Mouse (Mus musculus) thymus, adult 2 months (tissue): ENCODE results near the gene Akt3. TPM values are rescaled to one million over a fixed set of nuclear protein-coding genes. Genes with fewer than 3 reads are reported as not detected.
A peak's percentile ranks its signal among the peaks of the same experiment; 100 is the strongest.

Experiments used
- DNase-seq: peaks from one replicate; pipeline ENCODE4 v3.0.0; 2021
- H3K27ac ChIP-seq: fragments of 200-500 bp; 2 replicates; pipeline ENCODE4 v1.5.1; 2012; ENCODE audit warnings: low read length, control low read depth; ENCODE audit not compliant: control insufficient read depth, insufficient read depth
- H3K27me3 ChIP-seq: fragments of 200-500 bp; 2 replicates; pipeline ENCODE4 v1.6.1; 2012; ENCODE audit warnings: mild to moderate bottlenecking, low read length, moderate library complexity, mixed read lengths; ENCODE audit not compliant: control insufficient read depth, insufficient read depth
- H3K36me3 ChIP-seq: fragments of 200-500 bp; 2 replicates; pipeline ENCODE4 v1.6.1; 2012; ENCODE audit warnings: mild to moderate bottlenecking, low read length, moderate library complexity; ENCODE audit not compliant: control insufficient read depth, insufficient read depth
- H3K4me1 ChIP-seq: fragments of 200-500 bp; replicated peaks from 2 replicates; pipeline ENCODE4 v1.6.1; 2012; ENCODE audit warnings: low read length; ENCODE audit not compliant: control insufficient read depth, insufficient read depth
- H3K4me3 ChIP-seq: fragments of 200-500 bp; 2 replicates; pipeline ENCODE4 v1.5.1; 2012; ENCODE audit warnings: mild to moderate bottlenecking, low read length, control low read depth, moderate library complexity; ENCODE audit not compliant: control insufficient read depth, insufficient read depth
- CTCF ChIP-seq: fragments of 200-500 bp; IDR thresholded peaks from 2 replicates; pipeline ENCODE4 v1.5.1; 2012; ENCODE audit warnings: mild to moderate bottlenecking, control low read depth, low read length, moderate library complexity, borderline replicate concordance; ENCODE audit not compliant: control insufficient read depth, poor library complexity, insufficient read depth; ENCODE audit errors: extremely low read depth
- POLR2A ChIP-seq: fragments of 200-500 bp; IDR thresholded peaks from 2 replicates; pipeline ENCODE4 v1.6.1; 2012; ENCODE audit warnings: mild to moderate bottlenecking, low read length, control low read depth, moderate library complexity; ENCODE audit not compliant: control insufficient read depth, poor library complexity, insufficient read depth; ENCODE audit errors: extremely low read depth
- WGBS: fragments of 180-500 bp; shearing (Covaris S2); methylation state at CpG from one replicate; pipeline ENCODE4 v1.1.7; 2018; 5-methylcytosine and 5-hydroxymethylcytosine counted together
- polyA plus RNA-seq: library from polyadenylated mRNA; depleted of rRNA; stranded (reverse); fragments of >200 nt; gene quantifications from 2 replicates; pipeline ENCODE4 v1.2.3, GENCODE M21; 2012

Gene Akt3
- polyA plus RNA-seq, 1 experiment: 6.6 TPM

GRCm38 (mm10) chr1:176995419-176995775 lies 262.6 kb downstream of the Akt3 start:
- Histone ChIP-seq H3K27ac (no peak overlapping the region), H3K4me3 (no peak overlapping the region), H3K27me3 (no peaks in the 10 kb centered on the region), H3K36me3 (no peaks in the 10 kb centered on the region), H3K4me1 (peaks cover 42% of the 10 kb centered on the region)
- no peak for TF ChIP-seq CTCF
- TF ChIP-seq POLR2A: no peak
- DNase-seq: no peak
- WGBS: 95% methylated on average over 4 of the region's 4 CpGs

- WGBS: 92% methylated on average over 11 of the region's 11 CpGs
- no peaks in the 10 kb centered on the region for H3K36me3 ChIP-seq
- H3K27ac ChIP-seq: no peak overlapping the region
- H3K4me3 ChIP-seq: no peak overlapping the region
- no peak for TF ChIP-seq POLR2A
- TF ChIP-seq CTCF: no peak
- no peaks in the 10 kb centered on the region for H3K27me3 ChIP-seq
- H3K4me1 ChIP-seq: peaks cover 42% of the 10 kb centered on the region
- DNase-seq: no peak
These were observed 263.1 kb downstream of the Akt3 start for GRCm38 (mm10) chr1:176994707-176995418.

GRCm38 (mm10) chr1:176994087-176994486 lies 263.9 kb downstream of the Akt3 start:
- Histone ChIP-seq H3K4me1 (peaks cover 38% of the 10 kb centered on the region), H3K4me3 (no peak overlapping the region), H3K36me3 (no peaks in the 10 kb centered on the region), H3K27me3 (no peaks in the 10 kb centered on the region), H3K27ac (peak overlapping the region; percentile 43)
- no peak for DNase-seq
- no peak for TF ChIP-seq CTCF
- no peak for TF ChIP-seq POLR2A
- WGBS: 22% methylated on average over 7 of the region's 7 CpGs

- Histone ChIP-seq H3K27me3 (no peaks in the 10 kb centered on the region), H3K36me3 (no peaks in the 10 kb centered on the region), H3K4me1 (peaks cover 38% of the 10 kb centered on the region), H3K27ac (peak overlapping the region; percentile 43), H3K4me3 (no peak overlapping the region)
- WGBS: 3% methylated on average over 18 of the region's 18 CpGs
- TF ChIP-seq POLR2A: no peak
- TF ChIP-seq CTCF: no peak
- DNase-seq: peak; percentile 51
These were observed 264.6 kb downstream of the Akt3 start for GRCm38 (mm10) chr1:176993141-176994010.

- Histone ChIP-seq H3K27me3 (no peaks in the 10 kb centered on the region), H3K36me3 (no peaks in the 10 kb centered on the region), H3K27ac (no peak overlapping the region), H3K4me1 (peaks cover 35% of the 10 kb centered on the region), H3K4me3 (no peak overlapping the region)
- TF ChIP-seq POLR2A (no peak), CTCF (no peak)
- DNase-seq: no peak
- WGBS: 96% methylated on average over 8 of the region's 8 CpGs
These were observed 265.5 kb downstream of the Akt3 start for GRCm38 (mm10) chr1:176992517-176992916.

DNA sequence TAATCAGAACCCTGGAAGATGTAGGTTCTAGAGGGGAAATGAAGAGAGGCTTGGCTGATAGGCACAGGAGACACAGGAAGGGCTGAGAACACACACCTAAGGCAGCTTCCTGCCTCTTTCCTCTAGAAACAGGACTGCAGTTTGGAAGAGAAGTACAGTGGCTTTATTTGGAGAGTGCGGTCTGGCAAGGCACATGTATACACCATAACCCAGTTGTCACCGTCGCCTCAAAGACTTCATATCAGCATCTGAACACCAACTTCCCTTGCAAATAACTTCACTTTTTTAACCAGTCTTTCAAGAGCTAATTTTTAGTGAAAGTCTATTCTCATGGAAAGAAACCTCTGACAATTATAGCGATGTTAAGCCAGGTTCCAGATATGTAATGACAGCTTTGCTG lies 266.5 kb downstream of the Akt3 start:
- Histone ChIP-seq H3K27ac (no peak overlapping the region), H3K27me3 (no peaks in the 10 kb centered on the region), H3K4me1 (peaks cover 28% of the 10 kb centered on the region), H3K36me3 (no peaks in the 10 kb centered on the region), H3K4me3 (no peak overlapping the region)
- DNase-seq: no peak
- TF ChIP-seq POLR2A (no peak), CTCF (no peak)
- 88% methylated on average over 4 of the region's 4 CpGs for whole genome bisulfite sequencing
